In the genomic region with DNA sequence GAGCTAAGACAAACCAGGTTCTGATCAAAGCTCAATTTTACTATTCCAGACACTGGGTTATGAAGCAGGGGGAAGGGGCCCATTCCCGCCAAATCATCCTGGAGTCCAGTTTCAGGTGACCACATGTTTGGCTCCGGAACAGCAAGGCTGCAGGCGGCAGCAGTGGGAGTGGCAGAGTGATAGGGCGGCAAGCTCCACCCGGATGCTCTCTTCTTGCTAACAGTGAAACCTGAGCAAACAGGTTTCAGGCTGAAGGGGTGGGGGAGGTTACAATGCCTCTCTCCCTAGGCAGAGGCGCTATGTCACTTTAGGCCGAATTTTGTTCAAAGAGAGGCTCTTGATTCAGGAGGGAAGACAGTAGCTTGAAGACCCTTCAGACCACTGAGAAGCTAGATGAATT, we compare ENCODE assay signal across 8 mouse cellular contexts.
DNase-seq lines count a peak whose midpoint lies in the region; ATAC-seq and TF ChIP-seq lines count a peak whose summit lies in the region.
"Not testable (repeated sequence)": the region's sequence is repeated elsewhere in the genome, so short reads cannot be mapped to it uniquely, and the experiment has no call there.

No protein-coding gene starts in this region.

- peak; percentile 9; the same call in 1 of the 2 replicates for TF ChIP-seq CTCF in kidney, postnatal 0 days (IDR thresholded peaks at IDR 0.05; ENCODE audit: low read depth)

- H3K9me3 ChIP-seq in embryonic facial prominence, embryonic 14.5 days (ENCODE audit: control insufficient read depth, low read length); kidney, postnatal 0 days (replicated peaks; ENCODE audit: low read length); limb, embryonic 10.5 days (replicated peaks): not testable (repeated sequence)

- H3K27me3 ChIP-seq in embryonic facial prominence, embryonic 14.5 days (replicated peaks; ENCODE audit: control insufficient read depth, insufficient read depth, low read length); kidney, postnatal 0 days (ENCODE audit: insufficient read depth, low read length); limb, embryonic 10.5 days (ENCODE audit: low read depth, poor library complexity, severe bottlenecking): not testable (repeated sequence)

- H3K9ac ChIP-seq in embryonic facial prominence, embryonic 14.5 days (ENCODE audit: low read depth, low read length); kidney, postnatal 0 days (ENCODE audit: low read depth, low read length): not testable (repeated sequence)

- not testable (repeated sequence) for H3K4me1 ChIP-seq in embryonic facial prominence, embryonic 14.5 days (ENCODE audit: control insufficient read depth, insufficient read depth, low read length); kidney, postnatal 0 days (replicated peaks; ENCODE audit: insufficient read depth, low read length)
- H3K4me1 ChIP-seq in limb, embryonic 10.5 days: peaks cover 10% of the 10 kb centered on the region

- DNase-seq in embryonic facial prominence, embryonic 14.5 days (ENCODE audit: low spot score): peak; percentile 41
- peak; percentile 14 for DNase-seq in kidney, adult 11 months
- DNase-seq in kidney, postnatal 0 days (ENCODE audit: low spot score): peak; percentile 64
- peak; percentile 50 for DNase-seq in limb, embryonic 10.5 days (ENCODE audit: low spot score)
- DNase-seq in lung, adult 18-20 months: peak; percentile 18 to 25
- DNase-seq in lung, postnatal 36 days: peak; percentile 32
- DNase-seq in urinary bladder, postnatal 14 days (ENCODE audit: low spot score): peak; percentile 14

- H3K4me3 ChIP-seq in embryonic facial prominence, embryonic 14.5 days (ENCODE audit: low read depth, low read length); kidney, postnatal 0 days (replicated peaks; ENCODE audit: low read depth, low read length); limb, embryonic 10.5 days: not testable (repeated sequence)

- H3K27ac ChIP-seq in embryonic facial prominence, embryonic 14.5 days (replicated peaks; ENCODE audit: low read depth, low read length); kidney, postnatal 0 days: not testable (repeated sequence)
- 0 out of 2 replicates have a peak overlapping the region, but pooled peaks have one; percentile 50 for H3K27ac ChIP-seq in limb, embryonic 10.5 days

- 20% methylated on average over 7 of the region's 7 CpGs for WGBS in embryonic facial prominence, embryonic 14.5 days
- 17% methylated on average over 7 of the region's 7 CpGs for WGBS in kidney, postnatal 0 days
- WGBS in limb, embryonic 10.5 days: 18% methylated on average over 7 of the region's 7 CpGs

- H3K36me3 ChIP-seq in embryonic facial prominence, embryonic 14.5 days (ENCODE audit: control insufficient read depth, insufficient read depth, low read length); kidney, postnatal 0 days (ENCODE audit: insufficient read depth, low read length); limb, embryonic 10.5 days: not testable (repeated sequence)

- peak; percentile 34 for ATAC-seq in CD4-positive, CD25-positive, alpha-beta regulatory T cell, adult 4 months
- ATAC-seq in embryonic facial prominence, embryonic 14.5 days (ENCODE audit: low read depth): peak; percentile 73; the same call in 1 of the 2 replicates
- ATAC-seq in kidney, postnatal 0 days (replicated peaks; ENCODE audit: low FRiP score, low read depth): peak; percentile 87

- not testable (repeated sequence) for H3K4me2 ChIP-seq in embryonic facial prominence, embryonic 14.5 days (ENCODE audit: low read depth, low read length)
- H3K4me2 ChIP-seq in kidney, postnatal 0 days (ENCODE audit: low read length): peak overlapping the region; percentile 19; the same call in 1 of the 2 replicates

Comparison
In these comparisons a context has a peak if more than half of its experiments do, and no peak if none do; other contexts are left out.
1. ATAC-seq: peak in every context shown above with its lines; median percentile 87 in kidney, postnatal 0 days; 73 in embryonic facial prominence, embryonic 14.5 days; 34 in CD4-positive, CD25-positive, alpha-beta regulatory T cell, adult 4 months.
2. DNase-seq: peak in every context shown above with its lines; median percentile 64 in kidney, postnatal 0 days; 50 in limb, embryonic 10.5 days; 41 in embryonic facial prominence, embryonic 14.5 days; 32 in lung, postnatal 36 days; 22 in lung, adult 18-20 months; 14 in kidney, adult 11 months; 14 in urinary bladder, postnatal 14 days.